Mouse (Mus musculus) neural tube, embryonic 12.5 days (tissue): Measurements from ENCODE around the gene Akap12. TPM values are rescaled to one million over a fixed set of nuclear protein-coding genes. Genes with fewer than 3 reads are reported as not detected.

Experiments
- ATAC-seq: fragments of 200-750 bp; cut with Nextera tagmentation; 2 replicates; pipeline ENCODE4 v1.8.0; 2017; ENCODE audit warnings: low read depth, mild to moderate bottlenecking, moderate TSS enrichment, moderate library complexity; ENCODE audit not compliant: low FRiP score
- H3K27ac ChIP-seq: fragments of 300-500 bp; sonication (generic); 2 replicates; pipeline ENCODE4 v1.5.1; 2016
- H3K27me3 ChIP-seq: fragments of 300-500 bp; sonication (generic); replicated peaks from 2 replicates; pipeline ENCODE4 v1.6.1; 2016; ENCODE audit warnings: mild to moderate bottlenecking
- H3K36me3 ChIP-seq: fragments of 300-500 bp; sonication (generic); 2 replicates; pipeline ENCODE4 v1.6.1; 2016; ENCODE audit warnings: mild to moderate bottlenecking
- H3K4me1 ChIP-seq: fragments of 300-500 bp; sonication (generic); 2 replicates; pipeline ENCODE4 v1.6.1; 2016
- H3K4me2 ChIP-seq: fragments of 300-500 bp; sonication (generic); replicated peaks from 2 replicates; pipeline ENCODE4 v1.6.1; 2016; ENCODE audit warnings: mild to moderate bottlenecking
- H3K4me3 ChIP-seq: fragments of 300-500 bp; sonication (generic); 2 replicates; pipeline ENCODE4 v1.5.1; 2016
- H3K9ac ChIP-seq: fragments of 300-500 bp; sonication (generic); 2 replicates; pipeline ENCODE4 v1.6.1; 2016; ENCODE audit warnings: mild to moderate bottlenecking
- H3K9me3 ChIP-seq: fragments of 300-500 bp; sonication (generic); 2 replicates; pipeline ENCODE4 v1.6.1; 2016; ENCODE audit warnings: mild to moderate bottlenecking
- WGBS: fragments of 180-500 bp; shearing (Covaris S2); methylation state at CpG from one replicate; pipeline ENCODE4 v1.1.7; 2016; 5-methylcytosine and 5-hydroxymethylcytosine counted together
- polyA plus RNA-seq: library from polyadenylated mRNA; unstranded; fragments of >200 nt; fragmentation: Nextera tagmentation; extraction: Ambion mirVana; gene quantifications from 2 replicates; pipeline ENCODE4 v1.2.1, GENCODE M21; 2016

Akap12 gene
- polyA plus RNA-seq, 1 experiment from 2014 or later = 94.2 TPM

GRCm38 (mm10) chr10:4341430-4341829 is 75.2 kb downstream of the Akap12 start:
- Histone ChIP-seq H3K4me3 (no peak overlapping the region), H3K9me3 (no peaks in the 10 kb centered on the region), H3K27me3 (no peaks in the 10 kb centered on the region), H3K36me3 (no peaks in the 10 kb centered on the region), H3K4me1 (peaks cover 3% of the 10 kb centered on the region; the same call in 1 of the 2 replicates), H3K9ac (no peak overlapping the region), H3K4me2 (no peak overlapping the region; the same call in 1 of the 2 replicates), H3K27ac (no peak overlapping the region)
- WGBS = 32% methylated on average over 2 of the region's 2 CpGs
- ATAC-seq = 0 out of 2 replicates have a peak, but pooled peaks have one; percentile 42

GRCm38 (mm10) chr10:4346489-4347135 is 80.4 kb downstream of the Akap12 start:
- peak; percentile 83 for ATAC-seq
- H3K9me3 ChIP-seq = no peaks in the 10 kb centered on the region
- H3K27ac ChIP-seq = no peak overlapping the region
- peak overlapping the region; percentile 65 for H3K4me2 ChIP-seq
- WGBS = 6% methylated on average over 28 of the region's 28 CpGs
- no peaks in the 10 kb centered on the region for H3K36me3 ChIP-seq
- peak overlapping the region; percentile 30; the same call in 1 of the 2 replicates for H3K9ac ChIP-seq
- peak overlapping the region; percentile 28 for H3K4me3 ChIP-seq
- H3K4me1 ChIP-seq = peaks cover 5% of the 10 kb centered on the region; the same call in 1 of the 2 replicates
- H3K27me3 ChIP-seq = no peaks in the 10 kb centered on the region

- peak; percentile 67 for ATAC-seq
- Histone ChIP-seq H3K4me1 (peaks cover 5% of the 10 kb centered on the region; the same call in 1 of the 2 replicates), H3K36me3 (no peaks in the 10 kb centered on the region), H3K9ac (no peak overlapping the region), H3K4me2 (peak overlapping the region; percentile 65), H3K4me3 (no peak overlapping the region), H3K9me3 (no peaks in the 10 kb centered on the region), H3K27me3 (no peaks in the 10 kb centered on the region), H3K27ac (no peak overlapping the region)
- WGBS = 74% methylated on average over 4 of the region's 4 CpGs
Measured at GRCm38 (mm10) chr10:4347136-4347492, 80.9 kb downstream of the Akap12 start.

GRCm38 (mm10) chr10:4347591-4347990 is 81.4 kb downstream of the Akap12 start:
- H3K36me3 ChIP-seq = no peaks in the 10 kb centered on the region
- peak; percentile 6; the same call in 1 of the 2 replicates for ATAC-seq

GRCm38 (mm10) chr10:4354371-4355260 is 88.4 kb downstream of the Akap12 start:
- WGBS = 94% methylated on average over 38 of the region's 38 CpGs
- Histone ChIP-seq H3K4me3 (no peak overlapping the region), H3K27me3 (no peaks in the 10 kb centered on the region), H3K27ac (no peak overlapping the region), H3K4me1 (no peaks in the 10 kb centered on the region), H3K9me3 (no peaks in the 10 kb centered on the region), H3K4me2 (no peak overlapping the region), H3K36me3 (peaks cover 54% of the 10 kb centered on the region), H3K9ac (no peak overlapping the region)
- ATAC-seq = no peak

More at GRCm38 (mm10) chr10:4347591-4347990, 81.4 kb downstream of the Akap12 start:
- no peaks in the 10 kb centered on the region for H3K27me3 ChIP-seq
- H3K27ac ChIP-seq = no peak overlapping the region
- no peak overlapping the region for H3K4me2 ChIP-seq
- H3K9ac ChIP-seq = no peak overlapping the region
- H3K9me3 ChIP-seq = no peaks in the 10 kb centered on the region
- H3K4me3 ChIP-seq = no peak overlapping the region
- WGBS = 96% methylated on average over 14 of the region's 14 CpGs
- peaks cover 5% of the 10 kb centered on the region; the same call in 1 of the 2 replicates for H3K4me1 ChIP-seq

GRCm38 (mm10) chr10:4355882-4356451 is 89.8 kb downstream of the Akap12 start:
- H3K9ac ChIP-seq = no peak overlapping the region
- no peaks in the 10 kb centered on the region for H3K4me1 ChIP-seq
- WGBS = 90% methylated on average over 19 of the region's 19 CpGs
- H3K4me2 ChIP-seq = no peak overlapping the region
- peaks cover 54% of the 10 kb centered on the region for H3K36me3 ChIP-seq
- no peak for ATAC-seq
- no peaks in the 10 kb centered on the region for H3K27me3 ChIP-seq
- no peaks in the 10 kb centered on the region for H3K9me3 ChIP-seq
- H3K27ac ChIP-seq = no peak overlapping the region
- no peak overlapping the region for H3K4me3 ChIP-seq

- ATAC-seq = no peak
- Histone ChIP-seq H3K4me1 (no peaks in the 10 kb centered on the region), H3K27me3 (no peaks in the 10 kb centered on the region), H3K36me3 (peaks cover 54% of the 10 kb centered on the region), H3K9ac (no peak overlapping the region), H3K27ac (no peak overlapping the region), H3K4me2 (no peak overlapping the region), H3K9me3 (no peaks in the 10 kb centered on the region), H3K4me3 (no peak overlapping the region)
- 95% methylated on average over 5 of the region's 5 CpGs for WGBS
Measured at GRCm38 (mm10) chr10:4356640-4357039, 90.5 kb downstream of the Akap12 start.

GRCm38 (mm10) chr10:4357435-4357834 is 91.3 kb downstream of the Akap12 start:
- WGBS = 93% methylated on average over 10 of the region's 10 CpGs
- Histone ChIP-seq H3K9ac (no peak overlapping the region), H3K4me1 (no peaks in the 10 kb centered on the region), H3K36me3 (peaks cover 54% of the 10 kb centered on the region), H3K4me2 (no peak overlapping the region), H3K27me3 (no peaks in the 10 kb centered on the region), H3K9me3 (no peaks in the 10 kb centered on the region), H3K4me3 (no peak overlapping the region), H3K27ac (no peak overlapping the region)
- ATAC-seq = no peak

GRCm38 (mm10) chr10:4364618-4365017 is 98.4 kb downstream of the Akap12 start:
- Histone ChIP-seq H3K27ac (no peak overlapping the region), H3K9me3 (no peaks in the 10 kb centered on the region), H3K27me3 (no peaks in the 10 kb centered on the region), H3K9ac (no peak overlapping the region), H3K4me1 (no peaks in the 10 kb centered on the region), H3K4me2 (no peak overlapping the region), H3K4me3 (no peak overlapping the region), H3K36me3 (peaks cover 35% of the 10 kb centered on the region)
- no peak for ATAC-seq
- WGBS = 91% methylated on average over 3 of the region's 3 CpGs

- Histone ChIP-seq H3K27ac (no peak overlapping the region), H3K4me2 (no peak overlapping the region), H3K27me3 (no peaks in the 10 kb centered on the region), H3K9ac (no peak overlapping the region), H3K4me3 (no peak overlapping the region), H3K9me3 (no peaks in the 10 kb centered on the region), H3K4me1 (0 out of 2 replicates have a peak, but pooled peaks cover 3% of the 10 kb centered on the region), H3K36me3 (peaks cover 59% of the 10 kb centered on the region)
- whole genome bisulfite sequencing = 95% methylated on average over 11 of the region's 11 CpGs
- no peak for ATAC-seq
Measured at GRCm38 (mm10) chr10:4370105-4370504, 103.9 kb downstream of the Akap12 start.

GRCm38 (mm10) chr10:4372011-4372410 is 105.8 kb downstream of the Akap12 start:
- H3K4me3 ChIP-seq = no peak overlapping the region
- no peak overlapping the region for H3K4me2 ChIP-seq
- H3K9ac ChIP-seq = no peak overlapping the region
- H3K4me1 ChIP-seq = 0 out of 2 replicates have a peak, but pooled peaks cover 3% of the 10 kb centered on the region
- ATAC-seq = peak; percentile 58; the same call in 1 of the 2 replicates
- no peaks in the 10 kb centered on the region for H3K27me3 ChIP-seq
- no peaks in the 10 kb centered on the region for H3K9me3 ChIP-seq
- 52% methylated on average over 5 of the region's 5 CpGs for WGBS
- peaks cover 46% of the 10 kb centered on the region for H3K36me3 ChIP-seq
- H3K27ac ChIP-seq = no peak overlapping the region

GRCm38 (mm10) chr10:4373558-4373957 is 107.4 kb downstream of the Akap12 start:
- Histone ChIP-seq H3K36me3 (peaks cover 34% of the 10 kb centered on the region), H3K4me3 (no peak overlapping the region), H3K4me1 (0 out of 2 replicates have a peak, but pooled peaks cover 3% of the 10 kb centered on the region), H3K9ac (no peak overlapping the region), H3K27ac (no peak overlapping the region), H3K9me3 (no peaks in the 10 kb centered on the region), H3K27me3 (no peaks in the 10 kb centered on the region), H3K4me2 (no peak overlapping the region)
- WGBS = 81% methylated on average over 4 of the region's 4 CpGs
- no peak for ATAC-seq
